Mouse (Mus musculus) kidney, adult 2 months (tissue): ENCODE measurements around the gene Dph2. TPM values are rescaled to one million over a fixed set of nuclear protein-coding genes. Genes with fewer than 3 reads are reported as not detected.

Experiments used
- DNase-seq: peaks from one replicate; pipeline ENCODE4 v3.0.0; 2021
- H3K27ac ChIP-seq: fragments of 200-500 bp; 2 replicates; pipeline ENCODE4 v1.5.1; 2012; ENCODE audit warnings: low read depth, low read length, control low read depth, inconsistent platforms; ENCODE audit not compliant: insufficient read depth
- H3K27me3 ChIP-seq: fragments of 200-500 bp; replicated peaks from 2 replicates; pipeline ENCODE4 v1.6.1; 2012; ENCODE audit warnings: mild to moderate bottlenecking, moderate library complexity, low read length, inconsistent platforms; ENCODE audit not compliant: control insufficient read depth, insufficient read depth
- H3K36me3 ChIP-seq: fragments of 200-500 bp; 2 replicates; pipeline ENCODE4 v1.6.1; 2012; ENCODE audit warnings: mild to moderate bottlenecking, moderate library complexity, low read length, inconsistent platforms; ENCODE audit not compliant: control insufficient read depth, insufficient read depth
- H3K4me1 ChIP-seq: fragments of 200-500 bp; 2 replicates; pipeline ENCODE4 v1.6.1; 2011; ENCODE audit warnings: low read length; ENCODE audit not compliant: control insufficient read depth, insufficient read depth
- H3K4me3 ChIP-seq: fragments of 200-500 bp; 2 replicates; pipeline ENCODE4 v1.5.1; 2011; ENCODE audit warnings: mild to moderate bottlenecking, low read depth, low read length, control low read depth; ENCODE audit not compliant: insufficient read depth
- CTCF ChIP-seq: fragments of 200-500 bp; conservative IDR thresholded peaks from 2 replicates; pipeline ENCODE4 v1.5.1; 2011; ENCODE audit warnings: low read depth, mild to moderate bottlenecking, control low read depth, low read length, moderate library complexity, mixed read lengths; ENCODE audit not compliant: insufficient read depth, insufficient read length
- POLR2A ChIP-seq: fragments of 200-500 bp; IDR thresholded peaks from one replicate; pipeline ENCODE4 v1.6.1; 2011; ENCODE audit warnings: low read depth, low read length, control low read depth
- WGBS: fragments of 180-500 bp; shearing (Covaris S2); methylation state at CpG from one replicate; pipeline ENCODE4 v1.1.7; 2018; 5-methylcytosine and 5-hydroxymethylcytosine counted together
- polyA plus RNA-seq: library from polyadenylated mRNA; depleted of rRNA; stranded (reverse); fragments of >200 nt; gene quantifications from 2 replicates; pipeline ENCODE4 v1.2.3, GENCODE M21; 2012

Gene Dph2
- polyA plus RNA-seq, 1 experiment: 9.4 TPM

GRCm38 (mm10) chr4:117912685-117913273 lies 20.9 kb upstream of the Dph2 start:
- WGBS: 52% methylated on average over 7 of the region's 7 CpGs

DNA sequence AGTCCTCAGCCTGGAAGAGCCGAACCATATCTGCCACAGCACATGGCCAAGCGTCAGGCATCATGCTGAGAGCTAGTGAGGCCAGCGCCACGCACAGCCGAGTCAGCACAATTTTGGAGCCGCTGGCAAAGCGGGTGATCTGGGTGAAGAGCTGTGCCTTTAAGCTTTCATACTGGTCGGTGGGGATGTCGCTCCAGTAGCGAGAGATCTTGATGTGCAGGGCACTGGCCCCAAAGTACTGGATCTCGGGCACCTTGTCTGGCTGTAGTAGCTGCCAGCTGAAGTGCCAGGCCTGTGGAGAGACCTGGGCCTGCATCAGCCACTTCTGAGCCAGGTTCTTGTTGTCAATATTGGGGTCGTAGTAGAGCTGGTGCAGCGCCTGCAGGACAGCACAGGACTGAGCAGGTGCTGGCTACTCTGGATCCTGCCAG lies 20.3 kb upstream of the Dph2 start:
- no peaks in the 10 kb centered on the region for H3K27me3 ChIP-seq
- H3K27ac ChIP-seq: no peak overlapping the region
- TF ChIP-seq POLR2A (no peak), CTCF (no peak)
- peaks cover 5% of the 10 kb centered on the region; the same call in 1 of the 2 replicates for H3K4me1 ChIP-seq
- 92% methylated on average over 13 of the region's 13 CpGs for WGBS
- no peak for DNase-seq
- H3K36me3 ChIP-seq: 0 out of 2 replicates have a peak, but pooled peaks cover 2% of the 10 kb centered on the region
- H3K4me3 ChIP-seq: no peak overlapping the region

More at GRCm38 (mm10) chr4:117912685-117913273, 20.9 kb upstream of the Dph2 start:
- peaks cover 5% of the 10 kb centered on the region; the same call in 1 of the 2 replicates for H3K4me1 ChIP-seq
- DNase-seq: no peak
- H3K27me3 ChIP-seq: no peaks in the 10 kb centered on the region
- 0 out of 2 replicates have a peak, but pooled peaks cover 2% of the 10 kb centered on the region for H3K36me3 ChIP-seq
- no peak overlapping the region for H3K27ac ChIP-seq
- H3K4me3 ChIP-seq: no peak overlapping the region
- no peak for TF ChIP-seq POLR2A
- no peak for TF ChIP-seq CTCF

DNA sequence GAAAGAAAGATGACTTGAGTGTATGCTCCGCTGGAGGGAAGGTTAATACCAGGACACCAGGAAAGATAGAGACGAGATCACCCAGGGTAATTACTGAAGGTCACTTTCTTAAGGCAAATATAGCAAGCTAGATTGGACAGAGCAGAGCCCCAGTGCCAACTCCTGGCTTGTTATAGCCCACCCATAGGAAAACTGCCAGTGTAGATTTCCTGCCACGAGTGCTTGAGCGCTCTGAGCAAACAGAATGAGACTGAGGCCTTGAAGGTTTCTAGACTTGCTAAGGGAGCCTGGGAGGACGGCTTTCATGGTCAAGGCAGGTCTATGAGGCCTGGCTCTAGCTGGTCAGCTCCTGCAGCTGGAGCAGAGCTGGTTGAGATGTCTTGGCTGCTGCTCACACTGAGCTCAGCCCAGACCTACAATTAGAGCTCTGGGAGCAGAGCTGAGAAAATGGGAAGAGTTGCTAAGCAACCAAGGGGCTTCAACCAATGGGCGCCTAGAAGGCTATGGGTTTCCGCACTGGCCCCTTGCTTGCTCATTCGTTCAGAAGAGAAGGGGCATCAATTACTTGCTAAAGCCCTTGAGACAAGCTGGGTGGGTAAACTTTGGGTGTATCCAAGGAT lies 17.1 kb upstream of the Dph2 start:
- Histone ChIP-seq H3K4me3 (no peak overlapping the region), H3K4me1 (peaks cover 5% of the 10 kb centered on the region; the same call in 1 of the 2 replicates), H3K27ac (no peak overlapping the region), H3K27me3 (no peaks in the 10 kb centered on the region), H3K36me3 (peaks cover 2% of the 10 kb centered on the region; the same call in 1 of the 2 replicates)
- 75% methylated on average over 8 of the region's 8 CpGs for WGBS
- no peak for DNase-seq
- TF ChIP-seq POLR2A (no peak), CTCF (no peak)

DNA sequence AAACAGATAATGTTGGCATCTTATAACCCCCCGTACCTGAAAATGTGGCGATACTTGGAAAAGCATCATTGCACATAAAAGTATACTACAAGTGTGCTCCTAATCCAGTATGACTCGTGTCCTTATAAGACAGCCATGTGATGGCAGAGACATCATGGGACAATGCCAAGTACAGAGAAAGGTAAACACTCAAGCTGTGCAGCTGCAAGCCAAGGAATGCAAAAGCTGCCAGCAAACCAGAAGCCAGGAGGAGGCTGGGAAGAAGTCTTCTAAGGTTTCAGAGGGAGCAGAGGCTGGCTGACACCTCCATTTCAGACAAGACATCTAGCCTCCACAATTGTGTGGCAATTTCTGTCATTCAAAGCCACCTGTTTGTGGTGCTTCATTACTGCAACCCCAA lies 14.4 kb upstream of the Dph2 start:
- WGBS: 80% methylated on average over 3 of the region's 3 CpGs

DNA sequence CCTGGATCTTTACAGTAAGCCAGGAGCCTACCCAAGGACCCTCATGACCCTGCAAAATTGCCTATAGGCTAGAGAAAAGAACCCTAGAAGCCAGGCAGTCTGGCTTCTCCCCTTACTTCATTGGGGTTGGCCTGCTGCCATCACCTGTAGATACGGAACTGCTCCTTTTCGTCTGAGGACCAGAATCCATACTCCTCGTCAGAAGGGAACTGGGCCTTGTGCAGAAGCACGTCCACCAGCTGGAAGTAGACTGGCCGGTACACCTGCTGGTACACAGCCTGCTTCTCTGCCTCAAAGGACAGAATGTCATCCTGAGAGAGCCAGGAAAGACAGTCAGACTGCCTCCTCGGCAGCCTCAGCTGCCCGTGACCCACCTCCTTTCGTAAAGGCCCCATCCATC lies 12.9 kb upstream of the Dph2 start:
- H3K27me3 ChIP-seq: no peaks in the 10 kb centered on the region
- TF ChIP-seq POLR2A: no peak
- no peak for TF ChIP-seq CTCF
- no peak for DNase-seq
- 91% methylated on average over 8 of the region's 8 CpGs for WGBS
- H3K4me1 ChIP-seq: no peaks in the 10 kb centered on the region
- no peak overlapping the region for H3K4me3 ChIP-seq
- H3K27ac ChIP-seq: no peak overlapping the region
- H3K36me3 ChIP-seq: no peaks in the 10 kb centered on the region; the same call in none of the 2 replicates

More for the DNA sequence above, 14.4 kb upstream of the Dph2 start:
- H3K4me1 ChIP-seq: no peaks in the 10 kb centered on the region
- H3K4me3 ChIP-seq: no peak overlapping the region
- no peaks in the 10 kb centered on the region for H3K27me3 ChIP-seq
- no peak for DNase-seq
- H3K27ac ChIP-seq: no peak overlapping the region
- H3K36me3 ChIP-seq: no peaks in the 10 kb centered on the region; the same call in none of the 2 replicates
- TF ChIP-seq POLR2A (no peak), CTCF (no peak)

DNA sequence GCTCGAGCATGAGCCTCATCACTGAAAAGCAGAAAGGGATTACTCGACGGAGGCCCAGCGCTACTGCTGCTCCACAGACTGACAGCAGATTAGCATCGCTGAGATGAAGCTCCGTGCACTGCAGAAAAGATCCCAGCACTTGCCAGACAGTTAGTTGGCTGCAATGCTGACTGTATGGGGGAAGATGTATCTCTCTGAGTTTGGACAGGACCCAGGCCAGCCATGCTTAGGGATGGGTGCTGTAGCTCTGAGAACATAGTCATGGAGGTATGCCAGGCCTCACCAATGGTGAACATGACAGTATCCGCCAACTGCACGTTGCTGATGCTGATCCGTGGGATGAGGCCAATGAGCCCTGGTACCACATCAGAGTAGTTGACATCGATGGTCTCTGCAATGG lies 12.3 kb upstream of the Dph2 start:
- 95% methylated on average over 10 of the region's 10 CpGs for WGBS
- DNase-seq: no peak
- Histone ChIP-seq H3K4me1 (no peaks in the 10 kb centered on the region), H3K36me3 (no peaks in the 10 kb centered on the region; the same call in none of the 2 replicates), H3K27ac (no peak overlapping the region), H3K4me3 (no peak overlapping the region), H3K27me3 (no peaks in the 10 kb centered on the region)
- TF ChIP-seq POLR2A (no peak), CTCF (no peak)

DNA sequence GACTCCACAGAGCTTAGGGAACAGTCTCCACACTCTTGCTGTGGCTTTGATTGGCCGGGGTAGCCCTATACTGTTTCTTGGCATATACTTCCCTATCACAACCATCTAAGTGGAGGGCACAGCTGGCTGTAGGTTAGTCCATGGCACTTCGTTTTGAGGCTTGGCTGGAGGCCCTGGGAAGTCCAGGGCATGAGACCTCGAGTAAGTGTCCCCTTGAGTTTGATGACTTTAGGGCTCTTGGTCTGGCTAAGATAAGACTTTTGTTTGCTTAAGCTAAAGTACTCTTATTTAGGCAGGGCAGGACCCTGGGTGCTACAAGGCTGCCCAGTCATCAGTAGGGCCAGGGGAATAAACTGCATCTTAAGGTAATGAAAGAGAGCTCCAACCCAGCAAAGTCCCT lies 6.3 kb upstream of the Dph2 start:
- H3K4me1 ChIP-seq: no peaks in the 10 kb centered on the region
- H3K4me3 ChIP-seq: no peak overlapping the region
- 87% methylated on average over 3 of the region's 3 CpGs for WGBS
- H3K36me3 ChIP-seq: peaks cover 3% of the 10 kb centered on the region
- H3K27ac ChIP-seq: no peak overlapping the region
- TF ChIP-seq CTCF: no peak
- TF ChIP-seq POLR2A: no peak
- no peaks in the 10 kb centered on the region for H3K27me3 ChIP-seq
- DNase-seq: no peak
